In the genomic region with DNA sequence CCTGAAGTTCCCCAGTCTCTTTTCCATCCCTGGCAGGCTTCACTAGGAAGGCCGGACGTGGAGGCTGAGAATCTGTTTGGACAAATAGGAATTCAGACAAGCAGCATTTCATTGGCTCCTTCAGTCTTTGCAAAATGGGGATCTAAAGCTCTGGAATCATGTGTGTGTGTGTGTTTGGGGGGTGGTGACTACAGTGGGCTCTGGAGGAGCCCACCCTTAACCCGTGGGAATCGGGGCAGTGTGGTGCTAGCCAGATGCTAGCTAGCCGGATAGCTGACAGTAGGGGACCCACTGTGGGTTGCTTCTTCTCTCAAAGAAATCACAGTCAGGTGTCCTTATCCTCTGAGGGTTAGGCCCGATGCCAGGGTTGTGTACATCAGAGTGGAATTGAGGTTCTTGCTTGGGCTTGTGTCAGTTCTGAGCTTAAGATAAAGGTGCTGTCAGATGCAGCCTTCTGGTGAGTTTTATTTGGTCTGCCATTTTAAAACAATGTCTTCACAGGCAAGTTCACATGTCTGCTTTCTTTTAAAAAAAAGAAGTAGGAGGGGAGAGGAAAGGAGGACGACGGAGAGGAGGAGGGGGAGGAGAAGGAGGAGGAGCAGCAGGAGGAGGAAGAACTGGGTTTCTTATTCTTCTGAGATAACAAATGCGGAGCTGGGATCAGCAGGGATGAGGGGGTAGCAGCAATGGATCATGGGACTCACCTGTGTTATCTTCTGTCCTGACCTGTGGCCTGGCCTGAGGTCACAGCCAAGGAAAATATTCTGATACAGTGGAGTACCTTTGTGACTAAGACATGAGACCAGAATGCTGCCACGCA, we compare ENCODE assay signal across 13 mouse cellular contexts.
DNase-seq lines count a peak whose midpoint lies in the region; ATAC-seq and TF ChIP-seq lines count a peak whose summit lies in the region.
"Had no signal": no experiment of that assay in that cellular context is flagged by ENCODE, and none has a peak within 500 bp of the region (broad histone marks: within the 10 kb centered on the region; RNA-seq: fewer than 3 reads in every experiment).

No protein-coding gene starts in this region.

- no peak overlapping the region for H3K4me2 ChIP-seq in lung, embryonic 14.5 days
- peak overlapping the region; percentile 36 for H3K4me2 ChIP-seq in forebrain, embryonic 13.5 days
- H3K4me2 ChIP-seq in hindbrain, embryonic 16.5 days (ENCODE audit: low read length) = peak overlapping the region; percentile 14; the same call in 1 of the 2 replicates
- H3K4me2 ChIP-seq in neural tube, embryonic 15.5 days = peak overlapping the region; percentile 23
- H3K4me2 ChIP-seq: heart, embryonic 12.5 days had no signal

- WGBS in lung, embryonic 14.5 days = 46% methylated on average over 10 of the region's 10 CpGs
- 16% methylated on average over 10 of the region's 10 CpGs for whole genome bisulfite sequencing in forebrain, embryonic 13.5 days
- WGBS in hindbrain, embryonic 16.5 days = 11% methylated on average over 10 of the region's 10 CpGs
- 21% methylated on average over 10 of the region's 10 CpGs for WGBS in neural tube, embryonic 15.5 days

- ATAC-seq in lung, embryonic 14.5 days (ENCODE audit: insufficient read depth) = peak; percentile 23; the same call in 1 of the 2 replicates
- no peak for ATAC-seq in forebrain, embryonic 13.5 days
- no peak for ATAC-seq in hindbrain, embryonic 16.5 days
- no peak for ATAC-seq in neural tube, embryonic 15.5 days (ENCODE audit: low FRiP score)
- ATAC-seq: inflammation-experienced regulatory T-cells, adult 6 months; Patski had no signal

- no peak for TF ChIP-seq CTCF in lung, embryonic 14.5 days (IDR thresholded peaks at IDR 0.05; ENCODE audit: low read depth)

- H3K36me3 ChIP-seq in lung, embryonic 14.5 days (ENCODE audit: insufficient read depth) = no peaks in the 10 kb centered on the region
- no peaks in the 10 kb centered on the region for H3K36me3 ChIP-seq in forebrain, embryonic 13.5 days (ENCODE audit: poor library complexity, severe bottlenecking)
- H3K36me3 ChIP-seq in hindbrain, embryonic 16.5 days (ENCODE audit: control insufficient read depth, insufficient read depth, low read length) = no peaks in the 10 kb centered on the region
- H3K36me3 ChIP-seq in neural tube, embryonic 15.5 days = no peaks in the 10 kb centered on the region
- H3K36me3 ChIP-seq: heart, embryonic 12.5 days had no signal

- no peaks in the 10 kb centered on the region for H3K9me3 ChIP-seq in lung, embryonic 14.5 days (ENCODE audit: low read depth, low read length)
- H3K9me3 ChIP-seq in forebrain, embryonic 13.5 days (replicated peaks) = no peaks in the 10 kb centered on the region
- H3K9me3 ChIP-seq in hindbrain, embryonic 16.5 days (ENCODE audit: control insufficient read depth, low read length) = no peaks in the 10 kb centered on the region
- H3K9me3 ChIP-seq in neural tube, embryonic 15.5 days (replicated peaks) = no peaks in the 10 kb centered on the region
- H3K9me3 ChIP-seq: heart, embryonic 12.5 days had no signal

- H3K9ac ChIP-seq in lung, embryonic 14.5 days = no peak overlapping the region
- H3K9ac ChIP-seq in forebrain, embryonic 13.5 days = peak overlapping the region; percentile 54
- H3K9ac ChIP-seq in hindbrain, embryonic 16.5 days (ENCODE audit: low read depth, low read length) = peak overlapping the region; percentile 38; the same call in 1 of the 2 replicates
- H3K9ac ChIP-seq in neural tube, embryonic 15.5 days (replicated peaks) = peak overlapping the region; percentile 22; the same call in 1 of the 2 replicates
- H3K9ac ChIP-seq: heart, embryonic 12.5 days had no signal

- DNase-seq in lung, embryonic 14.5 days = peak; percentile 23
- no peak for DNase-seq in lung, adult 18-20 months
- DNase-seq in retina, postnatal 1 day = no peak
- no peak for DNase-seq in urinary bladder, postnatal 10 days (ENCODE audit: low spot score)
- DNase-seq: adrenal gland, adult 8-10 months; cerebellum, adult 11 months; kidney, postnatal 4 days had no signal

- H3K4me1 ChIP-seq in lung, embryonic 14.5 days (ENCODE audit: insufficient read depth) = peaks cover 14% of the 10 kb centered on the region; the same call in 1 of the 2 replicates
- peaks cover 61% of the 10 kb centered on the region for H3K4me1 ChIP-seq in forebrain, embryonic 13.5 days
- peaks cover 35% of the 10 kb centered on the region for H3K4me1 ChIP-seq in hindbrain, embryonic 16.5 days (ENCODE audit: control insufficient read depth, insufficient read depth, low read depth, low read length)
- peaks cover 43% of the 10 kb centered on the region for H3K4me1 ChIP-seq in neural tube, embryonic 15.5 days

- H3K27me3 ChIP-seq in lung, embryonic 14.5 days (ENCODE audit: insufficient read depth, low read length) = no peaks in the 10 kb centered on the region
- no peaks in the 10 kb centered on the region for H3K27me3 ChIP-seq in forebrain, embryonic 13.5 days
- no peaks in the 10 kb centered on the region for H3K27me3 ChIP-seq in hindbrain, embryonic 16.5 days (replicated peaks; ENCODE audit: control insufficient read depth, insufficient read depth, low read length)
- H3K27me3 ChIP-seq in neural tube, embryonic 15.5 days (replicated peaks) = no peaks in the 10 kb centered on the region
- H3K27me3 ChIP-seq: heart, embryonic 12.5 days had no signal

- H3K4me3 ChIP-seq in lung, embryonic 14.5 days (ENCODE audit: low read depth, low read length) = no peak overlapping the region
- no peak overlapping the region for H3K4me3 ChIP-seq in forebrain, embryonic 13.5 days
- no peak overlapping the region for H3K4me3 ChIP-seq in hindbrain, embryonic 16.5 days (ENCODE audit: low read length)
- H3K4me3 ChIP-seq in neural tube, embryonic 15.5 days (replicated peaks) = no peak overlapping the region
- H3K4me3 ChIP-seq: heart, embryonic 12.5 days had no signal

- no peak overlapping the region for H3K27ac ChIP-seq in lung, embryonic 14.5 days (ENCODE audit: low read depth)
- peak overlapping the region; percentile 99 for H3K27ac ChIP-seq in forebrain, embryonic 13.5 days
- H3K27ac ChIP-seq in hindbrain, embryonic 16.5 days (ENCODE audit: low read depth, low read length) = peak overlapping the region; percentile 95
- H3K27ac ChIP-seq in neural tube, embryonic 15.5 days (replicated peaks) = peak overlapping the region; percentile 95
